Mouse (Mus musculus) limb, embryonic 13.5 days (tissue): ENCODE data around the gene Morn1. TPM values are rescaled to one million over a fixed set of nuclear protein-coding genes. Genes with fewer than 3 reads are reported as not detected.

Source experiments
- ATAC-seq: fragments of 200-750 bp; cut with Nextera tagmentation; 2 replicates; pipeline ENCODE4 v1.8.0; 2017; ENCODE audit warnings: low read depth, moderate number of reproducible peaks, moderate TSS enrichment; ENCODE audit not compliant: low FRiP score
- H3K27ac ChIP-seq: fragments of 300-500 bp; sonication (generic); 2 replicates; pipeline ENCODE4 v1.5.1; 2015; ENCODE audit warnings: inconsistent platforms, mild to moderate bottlenecking, moderate library complexity
- H3K27me3 ChIP-seq: fragments of 300-500 bp; sonication (generic); 2 replicates; pipeline ENCODE4 v1.6.1; 2015; ENCODE audit warnings: mild to moderate bottlenecking, inconsistent platforms
- H3K36me3 ChIP-seq: fragments of 300-500 bp; sonication (generic); 2 replicates; pipeline ENCODE4 v1.6.1; 2015; ENCODE audit warnings: inconsistent platforms, mild to moderate bottlenecking, moderate library complexity
- H3K4me1 ChIP-seq: fragments of 300-500 bp; sonication (generic); 2 replicates; pipeline ENCODE4 v1.6.1; 2015; ENCODE audit warnings: inconsistent platforms
- H3K4me2 ChIP-seq: fragments of 300-500 bp; sonication (generic); replicated peaks from 2 replicates; pipeline ENCODE4 v1.6.1; 2015; ENCODE audit warnings: inconsistent platforms, mild to moderate bottlenecking, moderate library complexity
- H3K4me3 ChIP-seq: fragments of 300-500 bp; sonication (generic); 2 replicates; pipeline ENCODE4 v1.5.1; 2015; ENCODE audit warnings: moderate library complexity, mild to moderate bottlenecking, inconsistent platforms
- H3K9ac ChIP-seq: fragments of 300-500 bp; sonication (generic); 2 replicates; pipeline ENCODE4 v1.6.1; 2015; ENCODE audit warnings: mild to moderate bottlenecking, inconsistent platforms
- H3K9me3 ChIP-seq: fragments of 300-500 bp; sonication (generic); 2 replicates; pipeline ENCODE4 v1.6.1; 2016; ENCODE audit warnings: inconsistent platforms
- WGBS: fragments of 180-500 bp; shearing (Covaris S2); methylation state at CpG from one replicate; pipeline ENCODE4 v1.1.7; 2015; 5-methylcytosine and 5-hydroxymethylcytosine counted together
- polyA plus RNA-seq: library from polyadenylated mRNA; unstranded; fragments of >200 nt; fragmentation: Nextera tagmentation; extraction: Ambion mirVana; gene quantifications from 2 replicates; pipeline ENCODE4 v1.2.1, GENCODE M21; 2015

Gene Morn1
- polyA plus RNA-seq, 1 experiment from 2014 or later = 4.9 TPM

DNA sequence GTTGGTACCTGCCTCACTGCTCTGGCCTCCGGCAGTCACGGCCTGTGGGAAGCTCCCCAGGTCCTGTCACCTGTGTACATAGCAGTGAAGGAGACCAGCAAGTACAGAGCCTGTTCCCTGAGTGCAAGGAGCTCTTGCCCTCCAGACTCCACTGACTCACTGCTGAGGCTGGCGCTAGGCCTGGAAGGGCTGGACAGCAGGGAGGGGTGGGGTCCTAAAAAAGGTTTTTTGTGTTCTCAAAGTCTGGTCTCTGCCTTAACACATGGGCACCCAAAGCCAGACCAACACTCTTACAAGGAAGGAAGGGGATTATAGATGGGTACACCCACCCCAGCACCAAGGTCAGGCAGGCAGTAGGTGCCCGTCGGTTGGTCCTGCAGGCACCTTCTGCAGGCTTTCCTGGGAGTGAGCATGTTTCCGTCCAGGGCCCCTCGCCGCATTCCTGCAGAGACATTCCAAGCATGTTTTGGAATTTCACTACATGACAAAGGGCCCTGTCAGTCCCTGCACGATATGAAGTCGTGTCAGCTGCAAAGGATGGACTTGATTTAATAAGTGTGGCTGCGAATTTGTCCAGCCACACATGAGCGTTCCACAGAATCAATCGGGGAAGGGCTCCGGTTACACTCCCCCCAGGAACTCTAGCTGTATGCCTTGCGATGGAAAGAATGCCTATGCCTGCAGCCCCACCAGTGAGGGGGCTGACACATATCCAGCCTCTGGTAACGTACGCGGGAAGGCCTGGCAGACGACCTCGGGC is 47.5 kb downstream of the Morn1 start:
- peak; percentile 67 for ATAC-seq
- Histone ChIP-seq H3K27me3 (no peaks in the 10 kb centered on the region), H3K9me3 (no peaks in the 10 kb centered on the region), H3K4me2 (peak overlapping the region; percentile 10; the same call in 1 of the 2 replicates), H3K27ac (peak overlapping the region; percentile 90), H3K4me1 (peaks cover 84% of the 10 kb centered on the region), H3K9ac (no peak overlapping the region; the same call in 1 of the 2 replicates), H3K36me3 (no peaks in the 10 kb centered on the region), H3K4me3 (no peak overlapping the region)
- 11% methylated on average over 20 of the region's 20 CpGs for WGBS

DNA sequence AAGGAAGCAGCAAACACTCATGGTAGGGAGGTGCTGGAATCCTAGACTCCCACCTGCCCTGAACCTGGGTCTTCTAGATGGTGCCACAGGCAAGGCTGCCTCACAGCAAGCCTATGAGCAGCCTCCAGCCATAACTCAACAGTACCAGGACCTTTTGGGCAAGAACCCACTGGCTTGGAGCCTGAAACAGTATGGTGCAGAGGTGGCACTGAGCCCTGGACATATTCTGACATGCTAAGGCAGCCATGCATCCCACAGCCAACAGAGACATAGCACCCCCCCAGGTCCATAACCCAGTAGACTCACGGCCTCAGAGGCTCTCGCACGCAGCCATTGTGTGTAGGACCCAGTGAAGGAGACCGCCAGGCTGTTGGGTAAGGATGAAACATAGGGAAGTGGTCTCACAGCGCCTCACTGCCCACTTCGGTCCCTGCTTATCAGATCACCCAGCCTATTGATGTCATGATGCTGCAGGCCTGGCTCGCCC is 48.4 kb downstream of the Morn1 start:
- peaks cover 89% of the 10 kb centered on the region for H3K4me1 ChIP-seq
- H3K27ac ChIP-seq = peak overlapping the region; percentile 90
- ATAC-seq = no peak
- H3K4me2 ChIP-seq = no peak overlapping the region
- H3K36me3 ChIP-seq = no peaks in the 10 kb centered on the region
- H3K4me3 ChIP-seq = no peak overlapping the region
- WGBS = 86% methylated on average over 7 of the region's 7 CpGs
- no peaks in the 10 kb centered on the region for H3K27me3 ChIP-seq
- no peaks in the 10 kb centered on the region for H3K9me3 ChIP-seq
- peak overlapping the region; percentile 5; the same call in 1 of the 2 replicates for H3K9ac ChIP-seq

DNA sequence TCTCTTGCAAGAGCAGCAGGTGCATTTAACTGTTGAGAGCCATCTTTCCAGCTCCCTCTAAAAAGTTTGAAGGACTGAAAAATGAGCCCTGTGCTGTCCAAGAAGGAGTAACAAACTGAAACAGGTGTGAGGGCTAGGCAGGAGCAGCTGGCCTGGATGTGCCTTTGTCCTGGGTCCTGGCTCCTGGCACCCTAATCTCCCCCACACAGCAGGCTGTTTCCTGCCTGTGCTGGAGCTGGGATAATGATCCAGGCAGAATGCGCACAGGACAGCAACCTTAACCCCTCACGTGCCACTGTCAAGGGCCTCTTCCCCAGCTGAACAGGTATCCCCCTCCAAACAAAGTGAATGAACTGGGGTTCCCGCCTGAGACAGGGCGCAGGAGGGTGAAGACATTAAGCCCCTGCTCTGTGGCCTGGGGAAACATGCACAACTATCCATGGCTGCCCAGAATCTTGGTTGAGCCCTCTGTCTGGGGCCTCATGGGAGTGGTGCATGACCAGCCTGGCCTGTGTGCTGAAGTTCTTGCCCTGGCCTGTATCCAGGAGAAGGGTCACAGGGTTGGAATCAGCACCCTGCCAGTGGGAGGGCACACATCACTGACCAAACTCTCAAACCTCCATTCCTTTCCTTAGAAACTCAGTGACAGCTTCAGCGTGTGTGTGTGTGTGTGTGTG is 49.7 kb downstream of the Morn1 start:
- no peak overlapping the region for H3K4me3 ChIP-seq
- WGBS = 56% methylated on average over 5 of the region's 5 CpGs
- no peaks in the 10 kb centered on the region for H3K36me3 ChIP-seq
- 0 out of 2 replicates have a peak, but pooled peaks have one; percentile 33 for ATAC-seq
- 0 out of 2 replicates have a peak overlapping the region, but pooled peaks have one; percentile 1 for H3K4me2 ChIP-seq
- no peak overlapping the region for H3K9ac ChIP-seq
- H3K27me3 ChIP-seq = no peaks in the 10 kb centered on the region
- peak overlapping the region; percentile 90; the same call in 1 of the 2 replicates for H3K27ac ChIP-seq
- peaks cover 89% of the 10 kb centered on the region for H3K4me1 ChIP-seq
- no peaks in the 10 kb centered on the region for H3K9me3 ChIP-seq

DNA sequence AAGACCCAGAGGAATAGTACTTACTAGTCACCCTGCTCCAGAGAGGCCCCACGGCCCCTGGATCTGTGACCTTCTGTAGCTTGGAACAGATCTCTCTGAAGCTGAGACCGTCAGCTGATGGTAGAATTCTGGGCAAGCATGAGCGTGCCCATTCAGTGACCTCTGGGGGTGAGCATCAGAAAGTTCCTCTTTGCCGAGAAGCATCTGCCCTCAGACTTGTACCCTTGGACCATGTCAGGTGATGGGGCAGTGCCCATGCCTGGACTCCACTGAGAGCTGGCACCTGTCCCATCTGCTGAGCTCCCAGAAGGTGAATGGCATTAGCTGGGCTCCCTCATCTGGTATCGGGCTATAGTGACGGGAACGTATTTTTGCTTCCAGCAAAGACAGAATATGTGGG is 51.5 kb downstream of the Morn1 start:
- H3K4me1 ChIP-seq = peaks cover 94% of the 10 kb centered on the region
- H3K9ac ChIP-seq = no peak overlapping the region
- ATAC-seq = no peak
- no peak overlapping the region for H3K4me3 ChIP-seq
- H3K36me3 ChIP-seq = no peaks in the 10 kb centered on the region
- no peak overlapping the region for H3K4me2 ChIP-seq
- H3K9me3 ChIP-seq = no peaks in the 10 kb centered on the region
- WGBS = 85% methylated on average over 7 of the region's 7 CpGs
- H3K27me3 ChIP-seq = no peaks in the 10 kb centered on the region
- peak overlapping the region; percentile 74; the same call in 1 of the 2 replicates for H3K27ac ChIP-seq

DNA sequence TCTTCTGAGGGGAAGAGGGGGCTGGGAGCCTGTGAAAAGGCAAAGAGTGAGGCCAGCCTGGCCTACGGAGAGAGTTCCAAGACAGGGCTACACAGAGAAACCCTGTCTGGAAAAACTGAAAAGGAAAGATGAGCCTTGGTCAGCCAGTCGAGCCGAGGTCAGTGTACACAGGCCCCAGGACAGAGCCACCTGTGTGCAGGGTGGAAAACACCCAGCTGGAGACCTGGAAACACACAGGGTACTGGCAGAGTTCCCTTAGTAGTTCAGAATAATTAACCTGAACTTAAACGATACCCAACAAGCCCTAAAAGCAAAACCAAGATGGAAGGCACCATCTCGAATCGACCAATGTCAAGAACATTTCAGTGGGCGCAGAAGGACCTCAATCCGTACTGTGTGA is 52.1 kb downstream of the Morn1 start:
- Histone ChIP-seq H3K9ac (no peak overlapping the region), H3K9me3 (no peaks in the 10 kb centered on the region), H3K27me3 (no peaks in the 10 kb centered on the region), H3K27ac (peak overlapping the region; percentile 74; the same call in 1 of the 2 replicates), H3K36me3 (no peaks in the 10 kb centered on the region), H3K4me2 (no peak overlapping the region), H3K4me1 (peaks cover 94% of the 10 kb centered on the region), H3K4me3 (no peak overlapping the region)
- ATAC-seq = no peak
- 79% methylated on average over 8 of the region's 8 CpGs for WGBS

DNA sequence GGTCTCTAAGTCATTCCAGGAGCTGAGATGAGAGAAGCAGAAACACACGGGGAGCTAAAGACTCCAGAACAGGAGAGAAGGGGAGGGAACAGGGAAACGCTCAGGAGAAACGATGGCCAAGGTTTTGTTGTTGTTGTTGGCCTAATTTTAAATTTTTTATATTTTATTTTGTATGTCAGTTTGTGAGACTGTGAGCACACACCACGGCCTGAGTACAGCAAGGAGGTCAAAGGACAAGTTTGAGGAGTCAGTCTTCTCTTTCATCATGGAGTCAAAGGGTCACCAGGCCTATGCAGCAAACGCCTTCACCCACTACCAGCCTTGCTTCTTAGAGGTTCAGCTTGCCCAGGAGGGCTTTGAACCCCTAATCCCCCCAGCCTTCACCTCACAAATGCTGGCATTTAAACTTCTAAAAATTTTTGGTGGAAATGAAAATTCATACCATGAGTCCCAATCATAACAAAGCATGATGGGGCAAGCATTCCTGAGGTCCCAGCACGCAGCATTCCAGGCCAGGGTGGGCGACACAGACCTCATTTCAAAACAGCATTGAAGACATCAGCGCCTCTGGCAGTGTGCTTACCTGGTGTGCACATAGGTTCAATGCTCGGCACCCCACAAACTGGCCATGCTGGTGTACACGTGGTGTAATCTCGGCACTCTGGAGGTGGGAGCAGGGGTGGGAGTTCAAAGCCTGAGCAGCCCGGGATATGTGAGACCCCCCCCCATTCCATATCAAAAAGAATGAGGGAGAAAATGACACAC is 53.1 kb downstream of the Morn1 start:
- H3K27me3 ChIP-seq = no peaks in the 10 kb centered on the region
- peaks cover 94% of the 10 kb centered on the region for H3K4me1 ChIP-seq
- no peak for ATAC-seq
- H3K36me3 ChIP-seq = no peaks in the 10 kb centered on the region
- peak overlapping the region; percentile 85; the same call in 1 of the 2 replicates for H3K27ac ChIP-seq
- no peaks in the 10 kb centered on the region for H3K9me3 ChIP-seq
- WGBS = 74% methylated on average over 12 of the region's 12 CpGs
- H3K4me2 ChIP-seq = no peak overlapping the region
- no peak overlapping the region for H3K4me3 ChIP-seq
- H3K9ac ChIP-seq = no peak overlapping the region

DNA sequence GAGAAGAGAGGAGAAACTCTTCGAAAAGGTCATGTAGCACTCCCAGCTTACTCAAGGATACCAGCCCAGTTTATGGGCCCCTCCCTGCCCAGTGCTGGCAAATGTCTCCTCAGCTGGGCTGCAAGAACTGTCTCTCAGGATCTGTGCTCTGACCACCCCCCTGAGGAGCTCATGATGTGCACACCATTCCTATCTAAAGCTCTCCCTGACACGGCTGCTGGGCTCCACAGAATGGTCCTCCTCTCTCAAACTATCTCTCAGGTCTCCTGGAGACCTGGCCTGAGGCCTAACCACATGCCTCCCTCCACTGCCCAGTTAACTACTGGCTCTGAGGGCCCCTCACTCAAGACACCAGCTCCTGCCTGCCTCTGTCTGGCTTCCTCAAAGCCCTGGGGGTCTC is 53.8 kb downstream of the Morn1 start:
- H3K27me3 ChIP-seq = no peaks in the 10 kb centered on the region
- H3K9ac ChIP-seq = peak overlapping the region; percentile 36; the same call in 1 of the 2 replicates
- ATAC-seq = no peak
- H3K27ac ChIP-seq = peak overlapping the region; percentile 85
- H3K9me3 ChIP-seq = no peaks in the 10 kb centered on the region
- H3K4me3 ChIP-seq = no peak overlapping the region
- H3K36me3 ChIP-seq = no peaks in the 10 kb centered on the region
- peak overlapping the region; percentile 14; the same call in 1 of the 2 replicates for H3K4me2 ChIP-seq
- whole genome bisulfite sequencing = 59% methylated on average over 2 of the region's 2 CpGs
- H3K4me1 ChIP-seq = peaks cover 94% of the 10 kb centered on the region

DNA sequence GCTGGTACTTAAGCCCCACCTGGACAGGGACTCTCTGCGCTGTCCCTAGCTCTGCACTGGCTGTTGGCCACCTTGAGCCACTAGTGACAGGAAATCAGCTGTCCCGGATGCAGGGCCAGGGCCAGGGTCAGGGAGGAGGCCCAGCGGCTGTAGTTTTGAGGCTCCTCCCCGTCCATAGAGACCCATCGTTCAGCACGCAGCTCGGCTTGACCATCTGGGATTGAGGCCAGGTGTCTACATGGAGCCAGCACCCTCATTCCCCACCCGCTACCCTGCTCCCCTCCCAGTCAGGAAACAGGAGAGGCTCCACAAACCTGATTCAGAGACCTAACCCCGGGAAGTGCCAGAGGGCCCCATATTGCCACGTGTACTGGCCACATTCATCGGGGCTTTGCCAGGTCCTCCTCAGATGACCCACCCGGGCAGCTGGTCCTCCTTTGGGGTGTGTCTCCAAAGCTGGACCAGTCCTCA is 54.5 kb downstream of the Morn1 start:
- peak overlapping the region; percentile 85; the same call in 1 of the 2 replicates for H3K27ac ChIP-seq
- peak overlapping the region; percentile 14; the same call in 1 of the 2 replicates for H3K4me2 ChIP-seq
- peaks cover 94% of the 10 kb centered on the region for H3K4me1 ChIP-seq
- 0 out of 2 replicates have a peak overlapping the region, but pooled peaks have one; percentile 26 for H3K9ac ChIP-seq
- ATAC-seq = no peak
- WGBS = 32% methylated on average over 12 of the region's 12 CpGs
- H3K9me3 ChIP-seq = no peaks in the 10 kb centered on the region
- no peaks in the 10 kb centered on the region for H3K27me3 ChIP-seq
- H3K4me3 ChIP-seq = no peak overlapping the region
- H3K36me3 ChIP-seq = no peaks in the 10 kb centered on the region

DNA sequence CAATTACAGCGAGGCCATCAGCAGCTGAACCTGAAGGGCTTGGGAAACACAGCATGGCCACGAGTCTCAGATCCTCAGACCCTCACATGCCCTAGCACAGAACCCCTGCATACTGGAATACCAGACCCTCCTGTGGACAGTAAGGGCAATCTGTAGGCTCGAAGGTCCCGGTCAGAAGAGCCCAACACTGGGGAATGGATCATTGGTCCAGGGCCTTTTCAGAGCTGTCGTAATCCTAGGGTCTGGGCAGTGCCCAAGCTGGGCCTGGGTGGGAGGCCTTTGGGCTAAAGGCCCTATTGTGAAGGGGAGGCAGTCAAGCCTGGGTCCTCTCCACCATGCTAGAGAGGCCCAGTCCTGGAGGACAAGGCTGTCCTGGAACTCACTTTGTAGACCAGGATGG is 56.5 kb downstream of the Morn1 start:
- Histone ChIP-seq H3K4me2 (no peak overlapping the region), H3K36me3 (no peaks in the 10 kb centered on the region), H3K27me3 (no peaks in the 10 kb centered on the region), H3K9me3 (no peaks in the 10 kb centered on the region), H3K4me1 (peaks cover 87% of the 10 kb centered on the region), H3K4me3 (no peak overlapping the region), H3K27ac (peak overlapping the region; percentile 99), H3K9ac (0 out of 2 replicates have a peak overlapping the region, but pooled peaks have one; percentile 53)
- no peak for ATAC-seq
- 85% methylated on average over 5 of the region's 5 CpGs for WGBS

DNA sequence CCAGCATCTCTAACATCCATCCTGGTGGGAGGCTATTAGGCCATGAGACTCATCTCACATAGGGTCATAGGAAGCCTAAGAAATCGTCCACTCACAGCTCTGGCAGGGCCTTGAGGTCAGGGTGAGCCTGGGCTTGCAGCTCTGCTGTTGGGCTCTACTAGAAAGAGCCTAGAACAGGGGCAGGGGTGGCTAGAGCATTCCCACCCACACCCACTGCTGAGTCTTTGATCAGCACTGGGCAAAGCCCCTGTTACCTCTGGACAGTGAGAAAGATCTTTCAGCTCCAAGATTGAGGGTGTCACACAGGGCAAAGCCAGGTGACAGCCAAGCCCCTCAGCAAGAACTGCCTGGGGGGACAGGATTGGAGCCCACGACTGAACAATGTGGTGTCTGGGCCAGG is 57.0 kb downstream of the Morn1 start:
- Histone ChIP-seq H3K27me3 (no peaks in the 10 kb centered on the region), H3K36me3 (no peaks in the 10 kb centered on the region), H3K4me3 (no peak overlapping the region), H3K27ac (peak overlapping the region; percentile 99), H3K9me3 (no peaks in the 10 kb centered on the region), H3K4me1 (peaks cover 81% of the 10 kb centered on the region), H3K9ac (peak overlapping the region; percentile 53), H3K4me2 (peak overlapping the region; percentile 40; the same call in 1 of the 2 replicates)
- ATAC-seq = no peak
- WGBS = 47% methylated on average over 2 of the region's 2 CpGs

DNA sequence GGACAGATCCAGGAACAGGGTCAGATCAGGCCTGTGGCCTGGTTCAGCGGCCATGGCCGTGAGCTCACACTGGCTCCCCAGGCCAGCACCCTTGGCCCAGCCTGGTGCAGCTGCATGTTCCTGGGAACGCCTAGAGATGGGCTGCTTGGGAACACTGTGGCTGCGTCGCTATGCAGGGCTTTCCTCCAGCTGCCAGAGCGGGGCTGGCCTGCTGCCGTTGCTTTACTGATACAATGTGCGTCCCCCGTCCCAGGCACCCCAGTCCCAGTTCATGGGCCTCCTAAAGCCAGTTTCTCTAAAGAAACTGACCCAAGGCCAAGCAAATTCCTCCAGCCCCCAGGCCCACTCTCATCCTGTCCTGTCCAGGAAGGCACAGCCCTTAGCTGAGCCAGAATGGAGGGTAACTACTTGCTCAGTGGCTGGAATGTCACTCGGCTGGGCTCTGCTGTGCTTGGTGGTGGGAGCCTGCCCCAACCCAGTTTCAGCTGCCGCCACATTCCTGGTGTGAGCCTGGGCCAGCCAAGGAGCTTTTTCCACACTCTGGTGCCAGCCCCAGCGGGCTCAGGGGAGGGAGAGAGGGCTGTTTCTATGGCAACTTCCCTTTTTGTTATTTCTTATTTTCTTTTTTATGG is 57.6 kb downstream of the Morn1 start:
- no peak overlapping the region for H3K4me3 ChIP-seq
- H3K9me3 ChIP-seq = no peaks in the 10 kb centered on the region
- no peaks in the 10 kb centered on the region for H3K27me3 ChIP-seq
- peak; percentile 93 for ATAC-seq
- peak overlapping the region; percentile 99 for H3K27ac ChIP-seq
- peaks cover 79% of the 10 kb centered on the region for H3K4me1 ChIP-seq
- WGBS = 15% methylated on average over 12 of the region's 12 CpGs
- H3K4me2 ChIP-seq = peak overlapping the region; percentile 40
- H3K9ac ChIP-seq = peak overlapping the region; percentile 53
- no peaks in the 10 kb centered on the region for H3K36me3 ChIP-seq
